Mouse (Mus musculus) bone marrow macrophage, adult 2 months (primary cell): Measurements from ENCODE around the gene C1qtnf5.

Experiments used
- CTCF ChIP-seq: IDR thresholded peaks from 2 replicates; pipeline ENCODE4 v1.5.1; 2012; ENCODE audit warnings: low read depth, mild to moderate bottlenecking, low read length, moderate library complexity
- POLR2A ChIP-seq: IDR thresholded peaks from 2 replicates; pipeline ENCODE4 v1.6.1; 2012; ENCODE audit warnings: mild to moderate bottlenecking, low read depth, low read length, borderline replicate concordance

DNA sequence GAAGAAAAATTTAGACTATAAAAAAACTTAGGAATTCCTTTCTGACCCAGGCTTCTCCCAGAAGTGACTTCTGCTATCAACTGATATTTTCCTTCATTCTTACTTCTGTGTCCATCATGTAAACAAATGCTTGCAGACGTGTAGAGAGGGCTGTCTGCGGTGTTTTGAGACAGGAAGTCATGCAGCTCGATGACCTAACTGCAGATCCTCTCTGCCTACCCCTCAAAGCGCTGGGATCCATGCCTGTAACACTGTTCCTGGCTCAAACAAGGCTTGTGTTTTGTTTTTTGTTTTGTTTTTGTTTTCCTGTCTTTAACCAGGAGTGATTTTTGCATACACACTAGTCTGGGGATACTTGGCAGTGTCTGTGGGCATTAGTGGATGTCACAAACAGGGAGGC lies 30.8 kb downstream of the C1qtnf5 start:
- no peak for TF ChIP-seq CTCF
- no peak for TF ChIP-seq POLR2A
